In the genomic region with DNA sequence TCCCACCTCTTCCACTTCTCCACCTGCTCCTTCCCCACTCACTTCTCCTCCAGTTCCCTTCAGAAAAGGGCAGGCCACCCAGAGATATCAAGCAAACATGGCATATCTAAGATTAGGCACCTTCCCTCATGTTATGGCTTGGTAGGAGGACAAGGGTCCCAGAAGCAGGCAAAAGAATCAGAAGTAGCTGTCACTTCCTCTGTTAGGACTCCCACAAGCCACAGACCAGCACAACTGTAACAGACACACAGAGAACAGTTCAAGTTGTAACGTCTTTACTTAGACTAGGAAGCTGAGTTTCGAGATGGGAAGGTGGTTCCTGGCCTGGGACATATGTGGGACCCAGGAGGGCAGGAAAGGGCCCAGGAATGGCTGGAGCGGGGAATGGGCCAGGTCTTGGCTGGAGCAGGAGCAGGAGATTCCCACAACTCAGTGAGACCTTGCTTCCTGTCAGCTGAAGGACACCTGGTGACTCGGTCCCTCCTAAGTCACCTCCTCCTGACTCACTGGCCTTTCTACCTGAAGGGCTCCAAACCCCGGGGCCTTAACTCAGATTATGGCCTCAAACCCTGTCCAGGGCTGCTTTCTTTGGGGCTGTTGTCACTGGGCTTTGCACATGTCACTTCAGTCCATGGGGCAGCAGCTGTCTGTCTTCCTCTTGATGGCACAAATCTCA, we compare ENCODE assay signal across 21 mouse cellular contexts.
DNase-seq lines count a peak whose midpoint lies in the region; ATAC-seq lines count a peak whose summit lies in the region.
"Had no signal": no experiment of that assay in that cellular context is flagged by ENCODE, and none has a peak within 500 bp of the region (broad histone marks: within the 10 kb centered on the region; RNA-seq: fewer than 3 reads in every experiment).

No protein-coding gene starts in this region.

- ATAC-seq in common myeloid progenitor, adult 5-6 weeks (replicated peaks; ENCODE audit: low read depth, poor library complexity, severe bottlenecking) = peak; percentile 63
- peak; percentile 60 for ATAC-seq in megakaryocyte progenitor cell, adult 5-6 weeks (replicated peaks; ENCODE audit: poor library complexity)
- ATAC-seq: CD4-positive, CD25-positive, alpha-beta regulatory T cell, adult 4 months; forebrain, embryonic 14.5 days; forebrain, postnatal 0 days; hindbrain, embryonic 16.5 days; intestine, embryonic 15.5 days had no signal

- peak; percentile 19 for DNase-seq in adrenal gland, postnatal 14 days
- no peak for DNase-seq in adrenal gland, postnatal 4 days (ENCODE audit: low spot score in 2 of 2)
- DNase-seq in 416B (ENCODE audit: low read depth) = peak; percentile 17
- no peak for DNase-seq in frontal cortex, postnatal 10 days (ENCODE audit: low spot score in 2 of 2)
- no peak for DNase-seq in c-Kit-positive CD71-positive TER-119-positive erythroid progenitor cells, embryonic 14.5 days (ENCODE audit: low spot score)
- DNase-seq: adrenal gland, adult 8-10 months; cerebellum, adult 18-20 months; cerebellum, adult 9-10 months; cerebellum, postnatal 14 days; forebrain, postnatal 0 days; gastrocnemius, postnatal 25 days; heart, adult 2 months; heart, postnatal 14 days; heart, postnatal 4 days; kidney, adult 18-20 months had no signal

Comparison
In these comparisons a context has a peak if more than half of its experiments do, and no peak if none do; other contexts are left out.
1. DNase-seq: peak in adrenal gland, postnatal 14 days (single experiment) and 416B (single experiment); none in adrenal gland, postnatal 4 days (0 of 2), frontal cortex, postnatal 10 days (0 of 2) and c-Kit-positive CD71-positive TER-119-positive erythroid progenitor cells, embryonic 14.5 days (single experiment).